Mouse (Mus musculus) left cerebral cortex, adult 8-10 months (tissue): ENCODE data around the gene Ang5. TPM values are rescaled to one million over a fixed set of nuclear protein-coding genes. Genes with fewer than 3 reads are reported as not detected.

Experiments
- total RNA-seq, 4 experiments: library from RNA; stranded (reverse); gene quantifications; 2 replicates each; pipeline ENCODE4 v1.2.4; 2022

Gene Ang5
- total RNA-seq, 4 experiments from 2014 or later = not detected

Other genes starting within 250 kb of the Ang5 start
- gene Gm16506, start 229.6 kb upstream of the Ang5 start, total RNA-seq = not detected
- gene Gm6526, start 209.2 kb upstream of the Ang5 start, total RNA-seq = not detected
- gene Gm8180, start 172.3 kb upstream of the Ang5 start, total RNA-seq = not detected
- not detected for gene Ear1, start 81.6 kb upstream of the Ang5 start, total RNA-seq
- not detected for gene Ear10, start 33.5 kb upstream of the Ang5 start, total RNA-seq
- under 1 TPM in 3 of 4 experiments, not detected in 1; 0.13 to 0.18 (median 0.15) TPM for gene Gm8113, start 31.7 kb upstream of the Ang5 start, total RNA-seq
- gene Ang6, start 45.2 kb downstream of the Ang5 start, total RNA-seq = not detected
- gene Ear2, start 145.6 kb downstream of the Ang5 start, total RNA-seq = not detected
- not detected for gene Gm3327, start 166.8 kb downstream of the Ang5 start, total RNA-seq
- gene Gm8212, start 240.6 kb downstream of the Ang5 start, total RNA-seq = not detected